Mouse (Mus musculus): ENCODE data around the gene Pgp.

Gene Pgp

DNA sequence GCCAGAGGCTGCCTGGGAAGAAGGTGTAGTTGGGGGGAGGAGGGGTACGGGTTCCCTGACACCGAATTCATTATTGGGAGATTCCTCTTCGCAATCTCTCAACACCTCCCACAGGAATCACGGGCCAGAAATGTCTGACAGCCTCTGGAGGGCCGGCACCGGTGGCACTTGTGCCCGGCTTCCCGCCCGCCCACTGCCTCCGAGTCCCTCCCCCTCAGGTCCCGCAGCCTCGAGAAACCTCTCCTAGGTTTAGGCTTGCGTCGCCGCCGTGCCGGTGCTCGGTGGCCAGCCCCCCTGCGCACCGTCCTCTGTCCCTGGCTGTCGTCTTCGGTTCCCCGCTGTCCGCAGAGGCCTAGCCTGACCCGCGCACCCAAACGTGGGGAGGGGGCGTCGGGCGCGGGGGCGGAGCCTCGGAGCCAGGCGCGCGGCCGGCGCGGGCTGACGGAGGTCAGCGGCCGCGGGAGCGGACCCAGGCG, 18.0 kb downstream of the Pgp start, which contains the start of gene Caskin1:
Caskin1 (plus strand) TSS at position 416 of the 476 bp plus-strand sequence.
- DNase-seq: peak; percentile 79

DNA sequence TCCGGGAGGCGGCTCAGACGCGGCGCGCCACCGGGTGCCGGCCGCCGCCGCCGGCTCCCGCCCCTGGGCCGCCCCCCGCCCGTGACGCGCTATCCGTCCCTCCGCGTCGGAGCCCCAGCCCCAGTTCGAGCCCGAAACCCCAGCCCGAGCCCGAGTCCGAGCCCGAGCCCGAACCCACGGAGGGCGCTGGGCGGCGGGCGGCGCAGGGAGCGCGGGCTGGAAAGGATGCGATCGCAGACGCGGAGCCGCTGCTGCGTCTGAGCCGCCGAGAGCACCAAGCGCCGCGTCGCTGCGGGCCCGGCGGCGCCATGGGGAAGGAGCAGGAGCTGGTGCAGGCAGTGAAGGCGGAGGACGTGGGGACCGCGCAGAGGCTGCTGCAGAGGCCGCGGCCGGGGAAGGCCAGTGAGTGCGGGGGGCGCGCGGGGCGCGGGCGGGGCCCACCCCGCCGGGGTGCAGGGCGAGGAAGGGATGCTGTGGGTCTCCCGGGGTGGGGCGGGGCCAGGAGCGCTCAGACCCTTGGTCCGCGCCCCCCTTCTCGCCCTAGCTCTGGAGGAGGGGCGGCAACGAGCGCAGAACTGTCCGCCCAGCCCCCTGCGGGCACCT, 18.6 kb downstream of the Pgp start:
- no peak for DNase-seq

DNA sequence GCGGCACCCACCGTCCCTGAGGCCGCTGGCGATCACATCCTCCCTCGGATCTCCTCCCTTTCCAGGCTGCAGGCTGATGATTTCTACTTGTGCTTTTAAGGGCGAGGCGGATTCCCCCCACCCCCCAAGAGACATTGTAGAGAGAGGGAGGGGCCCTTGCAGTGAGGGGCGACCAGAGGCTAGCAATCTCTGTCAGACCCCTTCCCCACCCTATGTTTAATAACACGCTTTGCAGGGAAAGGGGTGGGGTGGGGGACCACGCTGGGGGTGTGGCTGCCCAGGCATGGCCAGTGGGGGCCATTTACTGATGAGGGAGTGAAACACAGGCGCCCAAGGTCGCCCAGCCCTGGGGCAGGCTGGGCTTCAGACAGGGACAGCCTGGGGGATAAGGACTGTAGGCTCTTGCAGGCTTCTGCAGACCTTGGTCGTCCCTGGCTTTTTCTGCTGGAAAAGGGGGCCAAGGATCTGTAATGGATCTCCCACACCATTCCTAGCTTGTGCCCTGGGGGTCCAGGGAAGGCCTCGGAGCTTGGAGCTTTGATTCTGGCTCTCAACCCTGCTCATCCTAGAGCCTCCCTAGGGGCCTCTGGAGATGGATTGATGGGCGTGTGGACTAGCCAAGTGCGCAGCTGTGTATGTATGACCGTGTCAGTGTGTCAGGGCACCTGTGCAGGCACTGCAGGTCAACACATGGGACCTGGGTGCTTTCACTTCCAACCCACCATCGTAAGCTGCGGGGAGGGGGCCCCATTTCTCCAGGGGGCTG, 19.3 kb downstream of the Pgp start:
- no peak for DNase-seq

DNA sequence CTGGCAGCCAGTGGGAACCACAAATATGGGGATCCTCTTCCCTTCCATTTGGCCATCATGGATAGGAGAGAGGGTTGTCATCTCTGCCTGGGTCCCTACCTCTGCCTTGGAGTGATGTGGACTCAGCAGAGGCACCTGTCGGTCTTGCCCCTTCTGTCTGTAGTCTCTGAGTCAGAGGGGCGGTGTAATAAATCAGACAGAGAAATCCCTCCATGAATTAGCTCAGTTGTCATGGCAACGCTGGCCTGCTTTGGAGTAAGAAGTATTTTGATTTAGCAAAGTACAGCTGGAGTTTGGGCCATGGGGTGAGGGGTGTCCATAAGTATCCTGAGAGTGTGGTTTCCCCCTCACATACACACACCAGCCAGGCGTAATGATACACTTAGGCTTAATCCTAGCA, 20.2 kb downstream of the Pgp start:
- no peak for DNase-seq

DNA sequence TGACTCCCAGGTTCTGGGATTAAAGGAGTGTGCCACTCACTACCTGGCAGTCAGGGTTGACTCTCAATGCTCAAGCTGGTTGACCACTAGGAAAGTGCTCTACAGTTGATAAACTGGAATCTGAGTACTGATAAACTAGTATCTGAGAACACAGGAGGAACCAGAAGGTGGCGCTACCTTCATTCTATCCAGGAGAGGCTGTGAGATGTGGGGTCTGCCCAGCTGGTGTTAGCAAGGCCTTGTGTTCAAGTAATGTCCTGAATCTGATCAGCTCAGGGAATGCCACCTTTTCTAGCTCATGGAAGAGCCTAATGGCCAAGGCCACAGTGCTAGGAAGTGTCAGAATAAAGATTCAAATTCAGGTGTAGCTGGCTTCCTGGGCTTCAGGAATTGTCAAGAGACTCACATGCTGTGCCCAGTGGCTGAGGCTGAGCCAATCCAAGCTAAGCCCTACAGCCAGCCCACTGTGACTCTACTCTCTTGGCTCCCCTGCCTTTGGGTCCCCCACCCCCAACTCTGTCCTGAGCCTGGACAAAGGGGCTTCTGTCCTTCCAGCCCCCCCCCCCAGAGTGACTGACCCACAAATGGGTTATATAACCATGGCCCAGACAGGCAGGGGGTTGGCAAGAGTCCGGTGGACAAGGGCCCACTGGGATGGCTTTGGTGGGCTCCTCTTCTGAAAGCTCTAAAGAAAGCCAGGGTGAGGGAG, 24.6 kb downstream of the Pgp start:
- no peak for DNase-seq

DNA sequence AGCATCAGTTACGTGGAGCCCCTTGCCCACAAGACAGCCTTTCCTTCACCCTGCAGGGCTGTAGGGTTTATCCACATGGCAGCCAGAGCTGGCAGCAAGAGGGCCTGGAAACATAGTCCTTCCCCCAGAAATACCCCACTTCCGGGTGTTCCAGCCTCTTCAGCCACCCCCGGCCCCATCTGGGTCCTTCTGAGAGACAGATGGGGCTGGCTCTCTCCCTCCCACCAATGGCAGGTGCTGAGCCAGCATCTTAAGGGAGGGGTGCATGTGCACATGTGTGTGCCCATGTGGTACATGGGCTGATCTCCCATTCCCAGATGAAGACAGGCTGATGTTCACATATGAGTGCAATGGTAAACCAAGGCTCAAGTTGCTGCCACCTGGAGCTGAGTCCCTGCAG, 25.3 kb downstream of the Pgp start:
- DNase-seq: no peak

DNA sequence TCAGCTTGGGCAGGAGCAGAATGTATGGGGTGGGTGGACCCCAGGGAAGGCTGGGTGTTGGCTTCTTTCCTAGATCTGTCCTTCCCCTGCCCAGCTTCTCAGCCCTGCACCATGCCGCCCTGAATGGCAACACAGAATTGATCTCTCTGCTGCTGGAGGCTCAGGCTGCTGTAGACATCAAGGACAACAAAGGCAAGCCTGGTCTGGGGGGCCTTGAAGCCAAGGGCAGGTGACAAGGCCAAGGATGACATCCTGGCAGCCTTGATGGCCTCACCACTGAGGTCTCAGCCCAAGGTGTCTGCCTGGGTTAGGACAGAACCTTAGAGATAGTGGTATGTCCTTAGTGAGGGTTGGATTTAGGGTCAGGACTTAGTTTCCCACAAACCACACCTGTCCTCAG, 25.8 kb downstream of the Pgp start:
- DNase-seq: no peak

DNA sequence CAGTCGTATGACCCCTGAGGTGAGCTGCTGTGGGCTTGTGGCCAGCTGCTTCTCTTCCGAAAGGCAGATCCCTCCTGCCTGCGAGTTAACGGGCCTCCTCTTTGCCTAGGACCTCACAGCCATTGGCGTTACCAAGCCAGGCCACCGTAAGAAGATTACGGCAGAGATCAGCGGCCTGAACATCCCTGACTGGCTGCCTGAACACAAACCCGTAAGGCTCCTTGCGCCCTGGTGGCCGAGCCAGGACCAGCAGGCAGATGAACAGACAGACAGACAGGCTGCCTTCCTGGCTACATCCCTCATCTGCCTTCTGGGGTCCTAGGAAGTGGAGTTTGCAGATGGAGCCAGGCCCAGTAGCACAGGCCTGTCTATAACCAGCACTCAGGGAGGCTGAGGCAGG, 32.0 kb downstream of the Pgp start:
- no peak for DNase-seq

DNA sequence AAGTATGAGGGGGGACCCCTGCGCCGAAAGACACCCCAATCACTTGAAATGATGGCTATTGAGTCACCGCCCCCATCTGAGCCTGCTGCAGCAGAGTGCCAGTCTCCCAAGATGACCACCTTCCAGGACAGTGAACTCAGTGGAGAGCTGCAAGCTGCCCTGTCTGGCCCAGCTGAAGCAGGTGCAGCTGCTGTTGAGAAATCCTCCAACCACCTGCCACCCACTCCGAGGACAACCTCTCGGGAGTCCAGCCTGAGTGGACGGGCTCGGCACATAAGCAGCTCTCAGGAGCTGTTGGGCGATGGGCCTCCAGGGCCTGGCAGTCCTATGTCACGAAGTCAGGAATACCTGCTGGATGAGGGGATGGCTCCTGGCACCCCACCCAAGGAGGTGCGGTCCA, 33.9 kb downstream of the Pgp start:
- DNase-seq: no peak

DNA sequence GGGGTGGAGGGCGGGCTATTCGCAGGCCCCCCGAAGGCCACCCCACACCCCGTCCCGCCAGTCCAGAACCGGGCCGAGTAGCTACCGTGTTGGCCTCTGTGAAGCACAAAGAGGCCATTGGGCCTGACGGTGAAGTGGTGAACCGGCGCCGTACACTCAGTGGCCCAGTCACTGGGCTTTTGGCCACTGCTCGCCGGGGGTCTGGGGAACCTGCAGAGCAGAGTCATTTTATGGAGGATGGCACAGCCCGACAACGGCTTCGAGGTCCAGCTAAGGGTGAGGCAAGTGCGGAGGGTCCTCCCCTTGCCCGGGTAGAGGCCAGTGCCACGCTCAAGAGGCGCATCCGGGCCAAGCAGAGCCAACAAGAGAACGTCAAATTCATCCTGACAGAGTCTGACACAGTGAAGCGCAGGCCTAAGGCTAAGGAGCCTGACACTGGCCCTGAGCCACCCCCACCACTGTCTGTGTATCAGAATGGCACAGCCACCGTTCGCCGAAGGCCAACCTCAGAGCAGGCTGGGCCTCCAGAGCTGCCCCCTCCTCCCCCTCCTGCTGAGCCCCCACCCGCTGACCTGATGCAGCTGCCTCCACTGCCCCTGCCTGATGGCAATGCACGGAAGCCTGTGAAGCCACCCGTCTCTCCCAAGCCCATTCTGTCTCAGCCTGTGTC, 35.2 kb downstream of the Pgp start:
- DNase-seq: no peak

DNA sequence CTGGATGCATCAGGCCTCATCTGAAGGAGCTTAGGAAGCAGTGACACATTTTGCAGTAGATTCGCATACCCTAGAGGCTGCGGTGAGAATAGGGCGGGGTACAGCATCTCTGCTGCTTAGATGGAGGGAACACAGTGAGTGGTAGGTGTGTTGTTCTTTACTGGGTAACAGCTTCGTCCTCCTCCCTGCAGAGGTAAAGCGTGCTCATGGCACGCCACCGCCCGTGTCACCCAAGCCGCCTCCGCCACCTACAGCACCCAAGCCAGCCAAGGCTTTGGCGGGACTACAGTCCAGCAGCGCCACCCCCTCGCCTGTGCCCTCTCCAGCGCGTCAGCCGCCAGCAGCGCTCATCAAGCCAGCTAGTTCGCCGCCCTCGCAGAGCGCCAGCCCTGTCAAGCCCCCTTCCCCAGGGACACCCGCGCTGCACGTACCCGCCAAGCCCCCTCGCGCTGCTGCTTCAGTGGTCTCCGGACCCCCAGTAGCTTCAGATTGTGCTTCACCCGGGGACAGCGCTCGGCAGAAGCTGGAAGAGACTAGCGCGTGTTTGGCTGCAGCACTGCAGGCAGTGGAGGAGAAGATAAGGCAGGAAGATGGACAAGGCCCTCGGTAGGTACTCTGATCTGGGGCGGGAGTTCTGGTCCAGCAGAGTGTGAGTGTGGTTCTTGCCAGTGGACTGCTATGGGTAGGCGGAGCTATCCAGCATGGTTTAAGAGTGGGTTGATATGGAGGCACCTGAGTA, 36.3 kb downstream of the Pgp start:
- DNase-seq: no peak

DNA sequence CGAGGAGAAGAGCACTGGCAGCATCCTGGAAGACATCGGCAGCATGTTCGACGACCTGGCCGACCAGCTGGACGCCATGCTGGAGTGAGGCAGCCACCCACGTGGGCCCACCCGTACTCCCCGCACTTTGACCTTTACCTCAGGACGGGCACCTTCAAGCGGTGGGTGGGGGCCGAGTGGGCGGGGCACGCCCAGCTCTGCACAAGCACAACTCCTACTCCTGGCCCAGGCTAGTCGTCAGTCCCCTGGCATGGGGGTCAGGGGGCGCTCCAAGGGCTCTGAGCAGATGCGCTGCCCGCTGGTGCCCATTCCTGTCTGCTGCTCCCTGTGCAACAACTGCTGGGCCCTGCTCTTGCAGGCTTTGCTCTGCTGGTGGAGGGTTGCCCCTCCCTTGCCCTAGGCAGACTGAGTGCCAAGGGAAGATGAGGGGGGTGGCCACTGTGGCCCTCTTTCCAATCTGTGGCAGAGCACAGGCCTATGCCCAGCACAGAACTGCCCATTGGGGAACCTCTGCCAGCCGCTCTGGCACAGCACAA, 37.0 kb downstream of the Pgp start:
- DNase-seq: no peak

DNA sequence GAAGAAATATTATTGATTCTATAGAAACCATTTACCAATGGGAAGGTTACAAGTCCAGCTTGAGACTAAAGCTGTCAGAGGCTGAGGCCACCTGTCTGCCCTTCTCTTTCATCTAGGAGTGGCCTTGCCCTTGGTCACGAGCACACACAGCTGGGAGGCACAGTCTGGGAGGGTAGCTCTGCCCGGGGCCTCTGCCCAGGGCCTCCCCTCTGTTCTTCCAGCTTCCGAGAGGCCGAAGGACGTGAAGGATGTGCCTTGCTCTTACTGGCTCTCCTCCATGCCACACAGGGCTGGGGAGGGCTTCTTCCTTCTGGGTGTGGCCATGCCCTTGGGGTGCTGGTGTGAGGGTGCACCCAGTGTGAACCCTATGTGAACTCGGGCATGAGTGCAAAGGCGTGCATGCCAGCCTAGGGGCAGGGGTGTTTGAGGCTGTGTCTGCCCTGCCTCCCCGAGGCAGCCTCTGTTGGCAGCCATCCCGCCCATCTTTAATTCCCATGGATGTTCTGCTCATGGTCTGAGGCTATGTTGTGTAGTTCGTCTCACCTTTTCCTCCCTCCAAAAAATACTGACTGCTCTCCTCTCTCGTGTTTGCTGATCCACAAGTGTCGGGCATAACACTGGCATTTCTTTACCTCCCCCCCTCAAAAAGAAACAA, 37.7 kb downstream of the Pgp start:
- no peak for DNase-seq

DNA sequence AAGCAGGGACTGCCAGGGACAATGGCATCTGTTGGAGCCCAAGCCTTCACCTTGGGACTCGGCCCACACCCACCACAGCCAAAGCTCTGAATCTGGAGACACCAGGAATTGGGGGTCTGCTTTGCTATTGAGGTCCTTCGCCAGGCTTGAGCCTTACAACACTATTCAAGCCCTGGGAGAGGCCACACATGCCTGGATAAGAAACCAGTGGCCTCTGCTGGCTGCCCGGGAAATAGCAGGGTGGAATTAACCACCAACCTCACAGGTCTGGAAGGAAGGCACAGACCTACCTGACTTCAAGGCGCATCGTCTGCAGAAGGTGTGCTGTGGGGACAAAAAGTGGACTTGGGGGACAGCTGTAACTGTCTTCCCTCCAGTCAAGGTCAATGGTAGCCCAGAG, 43.4 kb downstream of the Pgp start:
- DNase-seq: peak; percentile 75

DNA sequence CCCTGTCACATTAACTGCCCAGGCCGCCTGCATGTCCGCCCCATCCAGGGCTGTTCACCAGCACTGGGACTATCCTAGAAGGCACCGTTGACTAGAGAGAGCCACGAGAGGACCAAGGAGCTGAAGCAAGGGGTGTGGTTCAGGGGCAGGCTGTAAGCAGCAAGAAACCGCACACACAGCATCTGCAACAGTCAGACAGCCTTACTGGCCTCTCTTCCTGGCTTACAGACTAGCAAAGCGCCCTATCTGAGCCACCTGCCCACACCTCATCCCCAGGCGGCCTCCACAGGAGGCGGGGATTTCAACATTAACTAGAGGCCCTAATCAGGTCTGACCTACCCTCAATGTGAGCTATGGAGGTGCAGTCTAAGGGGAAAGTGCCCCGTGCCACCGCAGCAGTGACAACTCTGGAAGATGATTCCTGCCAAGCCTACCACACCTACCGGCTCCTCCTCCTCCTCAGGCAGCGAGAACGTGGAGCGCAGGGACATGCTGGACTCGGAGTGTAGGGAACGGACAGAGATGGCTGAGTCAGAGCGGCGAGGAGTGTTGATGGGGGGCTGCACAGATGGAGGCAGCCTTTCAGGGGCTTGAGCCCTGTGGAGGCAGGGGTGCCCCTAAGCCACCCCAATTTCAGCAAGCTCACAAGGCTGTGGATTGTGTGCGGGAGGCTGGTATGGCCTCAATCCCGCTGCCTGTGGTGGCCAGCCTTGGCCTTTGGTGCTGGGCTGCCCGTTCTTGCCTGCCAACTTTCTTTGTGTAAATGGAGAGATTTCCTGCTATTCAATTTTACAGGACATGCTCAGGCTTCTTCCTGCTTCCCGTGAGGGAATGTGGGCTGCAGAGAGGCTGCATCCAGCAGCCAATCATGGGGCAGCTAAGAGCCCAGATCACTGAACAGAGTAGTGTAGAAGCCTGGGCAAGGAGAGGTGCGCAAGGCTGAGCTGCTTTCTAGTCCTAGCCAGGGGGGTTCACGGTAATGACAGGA, 44.4 kb downstream of the Pgp start:
- DNase-seq: no peak

DNA sequence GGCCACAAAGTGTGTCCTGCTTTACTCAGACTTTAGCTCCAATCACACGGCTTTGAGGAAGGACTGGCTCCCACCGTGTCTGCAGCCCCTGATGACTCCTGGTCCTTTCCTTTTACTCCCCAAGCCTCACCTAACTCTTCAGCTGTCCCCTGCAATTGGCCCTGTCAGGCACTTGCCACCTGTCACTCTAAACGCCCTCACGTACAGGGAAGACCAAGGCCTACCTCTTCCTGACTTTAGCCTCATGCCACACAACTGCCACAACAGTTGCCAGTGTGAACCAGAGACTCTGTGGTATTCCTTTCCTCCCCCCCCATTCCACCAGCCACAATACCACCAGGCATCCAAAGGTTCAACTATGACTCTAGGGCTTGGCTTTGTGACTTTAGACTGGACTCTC, 50.3 kb downstream of the Pgp start:
- DNase-seq: no peak
